Mouse (Mus musculus) myocyte (in vitro differentiated cells): Measurements from ENCODE around the gene Tll2. TPM values are rescaled to one million over a fixed set of nuclear protein-coding genes. Genes with fewer than 3 reads are reported as not detected.

Experiments used
- H3K27me3 ChIP-seq: one replicate; pipeline ENCODE4 v1.6.1; 2011; ENCODE audit not compliant: control insufficient read depth, insufficient read depth, insufficient read length
- H3K36me3 ChIP-seq: one replicate; pipeline ENCODE4 v1.6.1; 2011; ENCODE audit not compliant: control insufficient read depth, insufficient read depth
- H3K4me2 ChIP-seq: one replicate; pipeline ENCODE4 v1.6.1; 2011; ENCODE audit warnings: low read depth, control low read depth
- H3K4me3 ChIP-seq: one replicate; pipeline ENCODE4 v1.5.1; 2011; ENCODE audit warnings: mild to moderate bottlenecking, control low read depth, moderate library complexity
- H3K79me2 ChIP-seq: one replicate; pipeline ENCODE4 v1.6.1; 2011; ENCODE audit not compliant: control insufficient read depth, insufficient read depth
- H3ac ChIP-seq: one replicate; pipeline ENCODE4 v1.6.1; 2011; ENCODE audit not compliant: control insufficient read depth, insufficient read length
- CEBPB ChIP-seq: IDR thresholded peaks from 2 replicates; pipeline ENCODE4 v1.6.1; 2011; ENCODE audit warnings: mild to moderate bottlenecking, moderate library complexity; ENCODE audit not compliant: poor library complexity, insufficient read depth, severe bottlenecking
- E2F4 ChIP-seq: IDR thresholded peaks from one replicate; pipeline ENCODE4 v1.6.1; 2011; ENCODE audit warnings: mild to moderate bottlenecking, control low read depth, moderate library complexity; ENCODE audit not compliant: insufficient read depth
- MAX ChIP-seq: IDR thresholded peaks from one replicate; pipeline ENCODE4 v1.6.1; 2011; ENCODE audit warnings: low read depth, mild to moderate bottlenecking, control low read depth
- MYOD1 ChIP-seq, 3 experiments: IDR thresholded peaks; one replicate each; pipeline ENCODE4 v1.6.1; 2011; ENCODE audit warnings: control low read depth in 2 of 3, low read depth in 2 of 3, mild to moderate bottlenecking in 2 of 3, moderate library complexity in 1 of 3; ENCODE audit not compliant: insufficient read length in 2 of 3, control insufficient read depth in 1 of 3
- MYOG ChIP-seq, 3 experiments: IDR thresholded peaks; one replicate each; pipeline ENCODE4 v1.6.1; 2011; ENCODE audit warnings: control low read depth in 2 of 3, low read depth in 2 of 3, mild to moderate bottlenecking in 2 of 3; ENCODE audit not compliant: insufficient read length in 2 of 3, control insufficient read depth in 1 of 3, insufficient read depth in 1 of 3
- POLR2A ChIP-seq: IDR thresholded peaks from one replicate; pipeline ENCODE4 v1.6.1; 2011; ENCODE audit warnings: low read depth, mild to moderate bottlenecking, control low read depth, moderate library complexity; ENCODE audit not compliant: insufficient read length
- POLR2AphosphoS2 ChIP-seq: IDR thresholded peaks from one replicate; pipeline ENCODE4 v1.6.1; 2011; ENCODE audit warnings: low read depth, control low read depth; ENCODE audit not compliant: insufficient read length
- REST ChIP-seq: IDR thresholded peaks from one replicate; pipeline ENCODE4 v1.6.1; 2011; ENCODE audit warnings: mild to moderate bottlenecking, control low read depth, moderate library complexity; ENCODE audit not compliant: insufficient read depth, insufficient read length
- SRF ChIP-seq: IDR thresholded peaks from one replicate; pipeline ENCODE4 v1.6.1; 2011; ENCODE audit warnings: low read depth; ENCODE audit not compliant: control insufficient read depth, insufficient read length
- TCF12 ChIP-seq: IDR thresholded peaks from one replicate; pipeline ENCODE4 v1.6.1; 2011; ENCODE audit warnings: mild to moderate bottlenecking, control low read depth; ENCODE audit not compliant: poor library complexity, insufficient read depth, severe bottlenecking
- TCF3 ChIP-seq: IDR thresholded peaks from one replicate; pipeline ENCODE4 v1.6.1; 2011; ENCODE audit warnings: low read depth, control low read depth; ENCODE audit not compliant: insufficient read length
- USF1 ChIP-seq: IDR thresholded peaks from one replicate; pipeline ENCODE4 v1.6.1; 2011; ENCODE audit warnings: low read depth, mild to moderate bottlenecking, control low read depth, moderate library complexity
- polyA plus RNA-seq: library from polyadenylated mRNA; unstranded; fragments of >200 nt; fragmentation: generic; extraction: Trizol; gene quantifications from one replicate; pipeline ENCODE4 v1.2.1, GENCODE M21; 2012; ENCODE audit warnings: missing spikeins

Gene Tll2
- polyA plus RNA-seq, 1 experiment = not detected

DNA sequence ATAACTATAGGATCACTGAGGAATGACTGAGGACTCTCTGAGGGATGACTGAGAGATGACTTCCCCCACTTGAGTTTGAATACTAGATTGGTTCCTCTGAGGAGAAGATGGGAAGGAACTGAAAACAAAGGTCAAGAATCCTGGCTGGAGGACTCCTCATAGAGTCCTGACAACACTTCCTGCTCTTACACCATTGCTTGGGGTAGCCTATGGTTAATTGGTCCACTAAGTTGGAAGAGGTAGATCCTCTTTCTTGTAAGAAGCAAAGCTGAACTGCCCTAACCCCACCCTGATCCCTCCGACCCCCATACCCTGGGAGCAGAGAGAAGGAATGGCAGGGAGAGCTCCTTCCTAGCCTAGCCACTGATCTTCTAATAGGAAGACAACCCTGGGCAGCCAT lies 154.9 kb downstream of the Tll2 start:
- TF ChIP-seq REST (no peak), USF1 (no peak), SRF (no peak), E2F4 (no peak), TCF12 (no peak), MYOG (IDR thresholded peaks at IDR 0.05; ENCODE audit: control insufficient read depth in 1 of 3, insufficient read depth in 1 of 3, insufficient read length in 2 of 3, low read depth in 2 of 3) (no peak), POLR2A (no peak), CEBPB (no peak), POLR2AphosphoS2 (no peak)
- no peaks in the 10 kb centered on the region for H3K79me2 ChIP-seq

DNA sequence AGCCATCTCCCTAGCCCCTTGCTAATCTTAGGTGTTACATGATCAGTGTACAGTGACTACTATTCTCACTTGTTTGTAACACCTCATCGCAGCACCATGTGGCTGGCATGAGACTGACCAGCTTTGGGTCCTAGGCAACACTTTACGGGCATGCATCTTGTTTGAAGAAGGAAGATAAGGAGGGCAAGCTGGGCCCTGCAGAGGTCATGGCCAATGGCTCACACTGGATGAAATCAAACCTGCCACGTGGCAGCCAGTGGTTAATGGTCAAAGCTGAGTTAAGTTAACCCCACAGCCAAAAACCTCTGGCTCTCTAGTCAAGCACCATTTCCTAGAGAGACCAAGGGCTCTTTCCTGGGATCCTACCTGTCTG lies 158.5 kb downstream of the Tll2 start:
- H3K27me3 ChIP-seq = peaks cover 3% of the 10 kb centered on the region
- no peak overlapping the region for H3K4me3 ChIP-seq
- H3ac ChIP-seq = no peak overlapping the region
- TF ChIP-seq TCF3 (no peak), MAX (no peak), SRF (no peak), REST (no peak), TCF12 (no peak), POLR2AphosphoS2 (no peak), MYOD1 (IDR thresholded peaks at IDR 0.05; ENCODE audit: control insufficient read depth in 1 of 3, insufficient read length in 2 of 3, low read depth in 2 of 3) (no peak), MYOG (IDR thresholded peaks at IDR 0.05; ENCODE audit: control insufficient read depth in 1 of 3, insufficient read depth in 1 of 3, insufficient read length in 2 of 3, low read depth in 2 of 3) (no peak), E2F4 (no peak), USF1 (no peak), CEBPB (no peak), POLR2A (no peak)
- H3K4me2 ChIP-seq = no peak overlapping the region
- H3K36me3 ChIP-seq = no peaks in the 10 kb centered on the region
- no peaks in the 10 kb centered on the region for H3K79me2 ChIP-seq

More for the DNA sequence above, 154.9 kb downstream of the Tll2 start:
- no peaks in the 10 kb centered on the region for H3K36me3 ChIP-seq
- no peaks in the 10 kb centered on the region for H3K27me3 ChIP-seq
- no peak overlapping the region for H3K4me3 ChIP-seq
- no peak overlapping the region for H3K4me2 ChIP-seq
- H3ac ChIP-seq = no peak overlapping the region

- no peak overlapping the region for H3K4me3 ChIP-seq
- H3K36me3 ChIP-seq = no peaks in the 10 kb centered on the region
- no peaks in the 10 kb centered on the region for H3K79me2 ChIP-seq
- no peak for TF ChIP-seq POLR2AphosphoS2
- TF ChIP-seq POLR2A = no peak
- TF ChIP-seq CEBPB = no peak
- no peak overlapping the region for H3K4me2 ChIP-seq
- peaks cover 3% of the 10 kb centered on the region for H3K27me3 ChIP-seq
- no peak overlapping the region for H3ac ChIP-seq
Observed at GRCm38 (mm10) chr19:41047437-41048186, 159.0 kb downstream of the Tll2 start.

GRCm38 (mm10) chr19:41045091-41045770 lies 161.4 kb downstream of the Tll2 start:
- Histone ChIP-seq H3K4me3 (no peak overlapping the region), H3K4me2 (peak overlapping the region; percentile 24), H3K36me3 (no peaks in the 10 kb centered on the region), H3K27me3 (peaks cover 3% of the 10 kb centered on the region), H3ac (no peak overlapping the region), H3K79me2 (no peaks in the 10 kb centered on the region)
- TF ChIP-seq MYOG (IDR thresholded peaks at IDR 0.05; ENCODE audit: control insufficient read depth in 1 of 3, insufficient read depth in 1 of 3, insufficient read length in 2 of 3, low read depth in 2 of 3) (no peak), USF1 (peak; percentile 30), MYOD1 (IDR thresholded peaks at IDR 0.05; ENCODE audit: control insufficient read depth in 1 of 3, insufficient read length in 2 of 3, low read depth in 2 of 3) (no peak), POLR2AphosphoS2 (no peak), TCF12 (no peak)

DNA sequence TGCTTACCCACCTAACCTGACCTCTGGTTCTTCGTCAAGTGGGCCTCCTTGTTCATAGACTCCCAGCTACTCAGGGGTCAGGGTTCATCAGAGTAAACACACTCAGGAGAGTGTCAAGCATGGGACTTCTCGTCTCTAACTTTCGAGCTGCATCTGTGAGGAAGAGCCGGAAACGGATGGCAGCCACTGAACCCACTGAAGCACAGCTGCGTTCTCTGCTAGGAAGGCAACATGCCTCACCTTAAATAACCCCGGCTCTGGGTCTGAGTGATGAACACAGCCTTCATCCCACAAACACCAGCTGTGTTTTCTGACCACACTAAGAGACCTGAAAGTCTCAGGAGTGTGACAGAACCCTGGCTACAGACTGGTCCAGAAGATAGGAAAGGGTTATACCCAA lies 167.5 kb downstream of the Tll2 start:
- TF ChIP-seq CEBPB (no peak), MAX (no peak), POLR2AphosphoS2 (no peak), E2F4 (no peak), MYOG (IDR thresholded peaks at IDR 0.05; ENCODE audit: control insufficient read depth in 1 of 3, insufficient read depth in 1 of 3, insufficient read length in 2 of 3, low read depth in 2 of 3) (peak in 1 of 3 experiments; percentile 50), TCF12 (no peak), POLR2A (no peak), TCF3 (no peak), MYOD1 (IDR thresholded peaks at IDR 0.05; ENCODE audit: control insufficient read depth in 1 of 3, insufficient read length in 2 of 3, low read depth in 2 of 3) (peak in 1 of 3 experiments; percentile 16), USF1 (no peak), REST (no peak), SRF (no peak)
- no peaks in the 10 kb centered on the region for H3K36me3 ChIP-seq
- H3ac ChIP-seq = no peak overlapping the region
- H3K27me3 ChIP-seq = peaks cover under 1% of the 10 kb centered on the region
- no peak overlapping the region for H3K4me2 ChIP-seq
- H3K79me2 ChIP-seq = no peaks in the 10 kb centered on the region
- no peak overlapping the region for H3K4me3 ChIP-seq
